Mouse (Mus musculus) forebrain, embryonic 15.5 days (tissue): Measurements from ENCODE around the gene Slfn1. TPM values are rescaled to one million over a fixed set of nuclear protein-coding genes. Genes with fewer than 3 reads are reported as not detected.

Experiments
- ATAC-seq: fragments of 200-750 bp; cut with Nextera tagmentation; replicated peaks from 2 replicates; pipeline ENCODE4 v1.8.0; 2017; ENCODE audit warnings: mild to moderate bottlenecking, moderate TSS enrichment, moderate library complexity
- H3K27ac ChIP-seq: fragments of 300-500 bp; sonication (generic); replicated peaks from 2 replicates; pipeline ENCODE4 v1.5.1; 2015; ENCODE audit warnings: mild to moderate bottlenecking, inconsistent platforms
- H3K27me3 ChIP-seq: fragments of 300-500 bp; sonication (generic); 2 replicates; pipeline ENCODE4 v1.6.1; 2015; ENCODE audit warnings: inconsistent platforms
- H3K36me3 ChIP-seq: fragments of 300-500 bp; sonication (generic); 2 replicates; pipeline ENCODE4 v1.6.1; 2015; ENCODE audit warnings: mild to moderate bottlenecking, inconsistent platforms
- H3K4me1 ChIP-seq: fragments of 300-500 bp; sonication (generic); 2 replicates; pipeline ENCODE4 v1.6.1; 2015; ENCODE audit warnings: inconsistent platforms
- H3K4me2 ChIP-seq: fragments of 300-500 bp; sonication (generic); replicated peaks from 2 replicates; pipeline ENCODE4 v1.6.1; 2015; ENCODE audit warnings: mild to moderate bottlenecking, inconsistent platforms
- H3K4me3 ChIP-seq: fragments of 300-500 bp; sonication (generic); 2 replicates; pipeline ENCODE4 v1.5.1; 2015; ENCODE audit warnings: mild to moderate bottlenecking, inconsistent platforms
- H3K9ac ChIP-seq: fragments of 300-500 bp; sonication (generic); replicated peaks from 2 replicates; pipeline ENCODE4 v1.6.1; 2015; ENCODE audit warnings: mild to moderate bottlenecking, inconsistent platforms
- H3K9me3 ChIP-seq: fragments of 300-500 bp; sonication (generic); 2 replicates; pipeline ENCODE4 v1.6.1; 2016; ENCODE audit warnings: inconsistent platforms
- WGBS: fragments of 180-500 bp; shearing (Covaris S2); methylation state at CpG from one replicate; pipeline ENCODE4 v1.1.7; 2015; ENCODE audit warnings: mixed read lengths; 5-methylcytosine and 5-hydroxymethylcytosine counted together
- polyA plus RNA-seq: library from polyadenylated mRNA; unstranded; fragments of >200 nt; fragmentation: Nextera tagmentation; extraction: Ambion mirVana; gene quantifications from 2 replicates; pipeline ENCODE4 v1.2.1, GENCODE M21; 2015

Slfn1 gene
- polyA plus RNA-seq = 0.09 TPM in 1 of 2 replicates, not detected in the other

DNA sequence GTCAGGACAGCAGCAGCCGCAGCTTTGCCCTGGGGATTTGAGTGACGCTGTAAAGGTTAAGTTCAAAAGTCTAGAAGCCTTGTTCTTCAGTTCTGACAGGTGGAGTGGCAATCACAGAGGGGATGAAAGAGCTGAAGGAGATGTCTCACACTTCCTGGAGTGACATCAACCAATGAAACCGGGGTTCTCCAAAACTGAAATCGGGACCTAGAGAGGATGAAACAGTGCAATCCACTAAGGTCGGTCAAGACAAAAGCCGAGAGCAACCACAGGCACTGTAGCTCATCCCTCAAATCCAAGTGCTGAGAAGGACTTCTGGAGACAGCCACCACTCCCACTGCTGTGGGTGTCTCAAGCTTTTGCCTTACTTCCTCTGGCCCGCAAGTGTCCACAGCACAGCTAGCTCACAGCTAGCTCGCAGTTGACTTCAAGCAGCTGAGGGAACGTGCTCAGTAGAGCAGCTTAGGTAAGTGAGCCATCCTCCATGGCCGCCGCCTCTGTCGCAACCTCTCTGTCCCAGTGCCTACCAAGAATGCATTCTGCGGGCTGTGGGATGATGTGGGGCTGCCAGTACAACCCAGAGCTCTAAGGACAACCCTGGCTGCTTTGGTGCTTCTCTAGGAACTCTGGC, at the start of gene Slfn1:
Slfn1 (plus strand) TSS at position 253 of the 631 bp plus-strand sequence.
- Histone ChIP-seq H3K27ac (no peak within 1 kb of the TSS), H3K4me1 (no peaks in the 10 kb centered on the region), H3K27me3 (no peaks in the 10 kb centered on the region), H3K9me3 (no peaks in the 10 kb centered on the region), H3K4me2 (no peak within 1 kb of the TSS), H3K4me3 (no peak within 1 kb of the TSS), H3K36me3 (no peaks in the 10 kb centered on the region), H3K9ac (no peak within 1 kb of the TSS)
- 91% methylated on average over 13 of the region's 13 CpGs for WGBS
- no peak for ATAC-seq

- Histone ChIP-seq H3K4me1 (no peaks in the 10 kb centered on the region), H3K4me2 (no peak overlapping the region), H3K9ac (no peak overlapping the region), H3K9me3 (no peaks in the 10 kb centered on the region), H3K27ac (no peak overlapping the region), H3K4me3 (no peak overlapping the region), H3K36me3 (no peaks in the 10 kb centered on the region), H3K27me3 (no peaks in the 10 kb centered on the region)
- 79% methylated on average over 4 of the region's 4 CpGs for WGBS
- ATAC-seq = no peak
Measured at GRCm38 (mm10) chr11:83067982-83068694, 48.5 kb upstream of the Slfn1 start.

DNA sequence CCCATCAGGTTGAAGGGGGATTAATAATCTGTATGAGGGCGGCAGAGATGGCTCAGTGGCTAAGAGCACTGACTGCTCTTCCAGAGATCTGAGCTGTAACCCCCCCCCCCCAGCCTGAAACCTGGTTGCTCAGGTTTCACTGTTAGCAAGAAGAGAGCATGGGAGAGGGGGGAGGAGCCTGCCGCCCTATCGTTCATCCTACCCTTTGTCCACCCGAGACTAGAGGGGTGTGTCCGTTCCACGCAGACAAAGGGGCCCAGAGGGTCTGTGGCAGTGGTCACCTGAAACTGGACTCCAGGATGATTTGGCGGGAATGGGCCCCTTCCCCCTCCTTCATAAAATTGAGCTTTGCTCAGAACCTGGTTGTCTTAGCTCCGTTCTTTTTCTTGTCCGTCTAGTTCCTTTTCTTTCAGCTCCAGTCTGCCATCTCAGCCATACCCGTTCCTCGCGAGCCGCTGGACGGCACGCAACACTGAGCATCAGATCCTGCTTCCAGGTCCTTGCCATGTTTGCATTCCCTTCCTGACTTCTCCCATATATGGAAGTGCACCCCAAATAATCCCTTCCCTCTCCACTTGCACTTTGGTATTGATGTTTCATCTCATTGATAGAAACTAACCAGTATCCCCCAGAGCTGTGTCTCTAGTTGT, 46.2 kb upstream of the Slfn1 start:
- no peak overlapping the region for H3K9ac ChIP-seq
- H3K4me3 ChIP-seq = no peak overlapping the region
- no peaks in the 10 kb centered on the region for H3K27me3 ChIP-seq
- H3K4me1 ChIP-seq = no peaks in the 10 kb centered on the region
- no peak for ATAC-seq
- 77% methylated on average over 15 of the region's 15 CpGs for WGBS
- H3K27ac ChIP-seq = no peak overlapping the region
- H3K4me2 ChIP-seq = no peak overlapping the region
- H3K9me3 ChIP-seq = no peaks in the 10 kb centered on the region
- no peaks in the 10 kb centered on the region for H3K36me3 ChIP-seq

DNA sequence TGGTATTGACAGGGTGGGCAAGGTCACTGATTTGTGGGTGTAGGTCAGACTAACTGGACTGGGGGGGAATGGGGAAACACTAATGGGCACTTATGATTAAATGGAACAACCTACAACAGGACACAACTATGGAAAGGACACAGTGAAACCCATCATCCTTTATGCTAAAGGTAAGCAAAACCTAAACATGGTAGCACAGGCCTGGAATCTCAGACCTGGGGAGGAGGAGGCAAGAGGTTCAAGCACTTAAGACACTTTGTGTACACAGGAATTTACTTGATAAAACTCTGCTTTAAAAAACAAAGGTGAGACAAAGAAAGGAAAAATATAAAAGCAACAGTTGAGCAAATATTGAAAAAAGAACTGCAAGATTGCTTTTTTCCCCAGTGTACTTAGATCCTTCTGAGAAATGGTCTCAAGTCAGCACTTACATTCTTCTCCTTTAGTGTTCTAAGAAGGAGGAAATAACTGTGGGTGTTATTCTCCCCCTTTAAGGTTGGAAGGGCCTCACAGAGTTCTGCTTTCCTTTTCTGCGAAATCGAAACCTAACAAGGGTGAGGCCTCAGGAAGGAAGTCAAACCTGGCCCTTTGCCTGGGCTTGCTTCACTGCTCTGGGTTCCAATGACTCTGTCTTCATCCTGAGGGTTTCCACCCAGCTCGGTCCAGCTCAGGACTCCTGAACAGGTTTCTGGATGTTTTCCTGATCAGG, 38.8 kb upstream of the Slfn1 start:
- no peak overlapping the region for H3K9ac ChIP-seq
- H3K4me3 ChIP-seq = no peak overlapping the region
- H3K27me3 ChIP-seq = no peaks in the 10 kb centered on the region
- H3K36me3 ChIP-seq = no peaks in the 10 kb centered on the region
- WGBS = 83% methylated on average over 3 of the region's 3 CpGs
- no peak for ATAC-seq
- no peaks in the 10 kb centered on the region for H3K4me1 ChIP-seq
- H3K9me3 ChIP-seq = no peaks in the 10 kb centered on the region
- H3K27ac ChIP-seq = no peak overlapping the region
- H3K4me2 ChIP-seq = no peak overlapping the region

DNA sequence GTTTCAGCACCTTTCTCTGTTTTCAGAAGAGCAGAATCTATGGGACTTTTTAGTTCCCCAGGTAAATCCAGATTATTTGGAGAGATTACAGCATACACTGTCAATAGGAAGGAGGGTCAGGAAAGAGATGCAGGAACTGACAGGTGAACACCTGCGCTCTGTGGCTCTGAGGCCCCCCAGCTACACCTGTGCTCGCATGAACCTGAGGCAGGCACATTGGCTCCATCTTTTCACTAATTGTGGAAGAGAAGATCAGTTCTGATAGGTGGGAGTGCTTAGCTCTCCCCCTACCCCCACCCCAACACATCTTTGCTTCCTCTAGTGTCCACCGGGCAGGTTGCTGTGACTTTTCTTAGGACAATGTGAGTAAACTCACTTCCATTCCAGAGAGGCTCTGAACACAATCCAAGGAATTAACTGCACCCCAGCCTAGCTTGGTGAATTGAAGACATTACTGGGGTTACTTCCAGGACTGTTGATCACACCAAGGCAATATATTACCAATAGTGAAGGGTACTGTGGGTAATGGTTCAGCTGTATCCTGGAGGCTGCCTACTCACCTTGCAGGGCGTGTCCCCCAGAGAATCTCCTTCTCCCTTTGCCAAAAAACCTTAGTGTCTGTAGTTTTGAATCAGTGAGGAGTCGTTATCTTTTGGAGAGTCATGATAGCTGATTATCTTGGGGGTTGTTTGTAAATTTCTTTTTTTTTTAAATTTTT, 38.1 kb upstream of the Slfn1 start:
- WGBS = 81% methylated on average over 5 of the region's 5 CpGs
- H3K4me3 ChIP-seq = no peak overlapping the region

GRCm38 (mm10) chr11:83079487-83080199, 37.0 kb upstream of the Slfn1 start:
- ATAC-seq = no peak
- no peak overlapping the region for H3K4me3 ChIP-seq
- H3K27ac ChIP-seq = no peak overlapping the region
- H3K4me1 ChIP-seq = no peaks in the 10 kb centered on the region
- no peaks in the 10 kb centered on the region for H3K9me3 ChIP-seq
- no peaks in the 10 kb centered on the region for H3K36me3 ChIP-seq
- 89% methylated on average over 9 of the region's 9 CpGs for WGBS
- no peak overlapping the region for H3K4me2 ChIP-seq
- H3K9ac ChIP-seq = no peak overlapping the region
- no peaks in the 10 kb centered on the region for H3K27me3 ChIP-seq

More for the DNA sequence above, 38.1 kb upstream of the Slfn1 start:
- no peaks in the 10 kb centered on the region for H3K4me1 ChIP-seq
- H3K36me3 ChIP-seq = no peaks in the 10 kb centered on the region
- no peak overlapping the region for H3K27ac ChIP-seq
- H3K27me3 ChIP-seq = no peaks in the 10 kb centered on the region
- H3K9me3 ChIP-seq = no peaks in the 10 kb centered on the region
- no peak for ATAC-seq
- no peak overlapping the region for H3K9ac ChIP-seq
- no peak overlapping the region for H3K4me2 ChIP-seq

GRCm38 (mm10) chr11:83082741-83083473, 33.7 kb upstream of the Slfn1 start:
- 64% methylated on average over 7 of the region's 7 CpGs for WGBS
- no peaks in the 10 kb centered on the region for H3K27me3 ChIP-seq
- no peaks in the 10 kb centered on the region for H3K4me1 ChIP-seq

GRCm38 (mm10) chr11:83084161-83084560, 32.5 kb upstream of the Slfn1 start:
- Histone ChIP-seq H3K9me3 (no peaks in the 10 kb centered on the region), H3K27ac (no peak overlapping the region), H3K9ac (no peak overlapping the region), H3K4me2 (no peak overlapping the region), H3K27me3 (no peaks in the 10 kb centered on the region), H3K36me3 (no peaks in the 10 kb centered on the region), H3K4me3 (no peak overlapping the region), H3K4me1 (no peaks in the 10 kb centered on the region)
- 88% methylated on average over 2 of the region's 2 CpGs for WGBS
- ATAC-seq = no peak

More at GRCm38 (mm10) chr11:83082741-83083473, 33.7 kb upstream of the Slfn1 start:
- no peak overlapping the region for H3K9ac ChIP-seq
- no peak overlapping the region for H3K4me3 ChIP-seq
- H3K36me3 ChIP-seq = no peaks in the 10 kb centered on the region
- no peaks in the 10 kb centered on the region for H3K9me3 ChIP-seq
- no peak overlapping the region for H3K27ac ChIP-seq
- H3K4me2 ChIP-seq = no peak overlapping the region
- ATAC-seq = no peak

DNA sequence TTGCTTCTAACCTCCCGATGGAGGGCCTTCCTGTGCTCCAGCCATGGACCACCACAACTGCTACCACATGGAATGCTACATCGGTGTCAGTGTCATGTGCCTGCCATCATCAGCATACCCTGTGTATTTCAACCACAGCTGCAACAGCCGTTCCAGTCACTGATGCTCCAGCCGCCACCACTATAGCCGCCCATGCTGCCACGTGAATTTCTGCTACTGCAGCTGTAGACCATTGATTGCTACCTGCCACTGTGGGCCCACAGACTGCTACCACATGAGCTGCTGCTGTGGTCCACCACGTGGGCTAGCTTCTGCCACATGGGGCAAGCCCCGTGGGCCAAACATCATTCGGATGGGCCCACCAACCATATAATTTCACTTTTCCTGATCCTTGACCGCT, 31.9 kb upstream of the Slfn1 start:
- Histone ChIP-seq H3K9me3 (no peaks in the 10 kb centered on the region), H3K27me3 (no peaks in the 10 kb centered on the region), H3K4me3 (no peak overlapping the region), H3K27ac (no peak overlapping the region), H3K36me3 (no peaks in the 10 kb centered on the region), H3K4me2 (no peak overlapping the region), H3K9ac (no peak overlapping the region), H3K4me1 (no peaks in the 10 kb centered on the region)
- no peak for ATAC-seq
- WGBS = 87% methylated on average over 10 of the region's 10 CpGs

DNA sequence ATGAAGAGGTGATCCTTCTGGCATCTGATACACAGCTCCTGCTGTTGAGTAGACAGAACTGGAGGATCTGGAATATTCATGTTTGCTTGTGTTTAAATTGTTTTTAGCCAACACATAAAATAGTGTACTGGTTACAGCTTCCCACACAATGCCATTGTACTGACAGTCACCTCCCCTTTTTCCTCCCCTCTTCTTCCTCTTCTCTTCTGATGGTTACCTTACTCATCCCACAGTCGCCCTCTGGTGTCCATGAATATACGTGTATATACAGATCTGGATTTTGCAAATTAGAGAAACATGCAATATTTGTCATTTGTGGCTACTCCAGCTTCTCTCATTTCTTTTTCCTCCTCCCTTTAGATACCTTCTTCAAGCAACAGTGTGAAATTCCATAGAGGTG, 1.5 kb upstream of the Slfn1 start:
- 32% methylated on average over 2 of the region's 2 CpGs for WGBS
- Histone ChIP-seq H3K27me3 (no peaks in the 10 kb centered on the region), H3K4me2 (no peak overlapping the region), H3K4me1 (no peaks in the 10 kb centered on the region), H3K27ac (no peak overlapping the region), H3K4me3 (no peak overlapping the region), H3K36me3 (no peaks in the 10 kb centered on the region), H3K9ac (no peak overlapping the region), H3K9me3 (no peaks in the 10 kb centered on the region)
- ATAC-seq = no peak

DNA sequence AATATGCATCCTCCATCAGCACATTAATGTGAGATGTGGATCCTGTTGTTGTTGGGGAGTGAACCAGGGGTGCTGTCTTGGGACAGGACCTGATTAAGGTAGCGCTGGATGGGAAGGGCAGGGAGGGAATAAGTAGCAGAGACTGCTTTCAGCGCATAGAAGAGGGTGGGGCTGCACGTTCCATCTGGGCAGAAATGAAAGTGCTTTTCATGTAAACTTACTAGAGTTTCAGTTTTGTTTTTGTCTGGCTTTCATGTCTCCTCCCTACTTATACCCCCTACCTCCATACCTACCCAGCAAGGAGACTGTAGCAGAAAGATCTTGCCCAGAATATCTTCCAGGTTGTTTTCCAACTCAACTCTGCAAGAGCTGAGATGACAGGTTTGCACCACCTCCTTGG, 1.4 kb downstream of the Slfn1 start:
- Histone ChIP-seq H3K36me3 (no peaks in the 10 kb centered on the region), H3K27me3 (no peaks in the 10 kb centered on the region), H3K9me3 (no peaks in the 10 kb centered on the region), H3K27ac (no peak overlapping the region), H3K4me1 (no peaks in the 10 kb centered on the region), H3K4me3 (no peak overlapping the region), H3K9ac (no peak overlapping the region), H3K4me2 (no peak overlapping the region)
- 56% methylated on average over 3 of the region's 3 CpGs for WGBS
- ATAC-seq = no peak
